In genomic region chr15:85660528-85661392, GRCm38 (mm10) we compare ENCODE assay signal across 12 mouse cellular contexts.
A peak's percentile ranks its signal among the peaks of the same experiment; 100 is the strongest.
DNase-seq lines count a peak whose midpoint lies in the region; ATAC-seq and TF ChIP-seq lines count a peak whose summit lies in the region.
"Had no signal": no experiment of that assay in that cellular context is flagged by ENCODE, and none has a peak within 500 bp of the region (broad histone marks: within the 10 kb centered on the region; RNA-seq: fewer than 3 reads in every experiment).

No protein-coding gene starts in this region.

- no peak overlapping the region for H3K9ac ChIP-seq in intestine, postnatal 0 days (ENCODE audit: low read depth, low read length)
- H3K9ac ChIP-seq in midbrain, embryonic 15.5 days, result no peak overlapping the region
- H3K9ac ChIP-seq: stomach, embryonic 15.5 days had no signal

- DNase-seq in gastrocnemius, adult 2 months, result no peak
- DNase-seq in gastrocnemius, postnatal 25 days, result no peak
- peak; percentile 49 to 69 for DNase-seq in cerebellum, postnatal 10 days
- DNase-seq in thymus, adult 2 months, result no peak
- DNase-seq in frontal cortex, postnatal 36 days (ENCODE audit: low spot score in 2 of 2), result no peak
- DNase-seq in frontal cortex, adult 2 months (ENCODE audit: extremely low spot score in 1 of 2, low spot score in 1 of 2), result no peak
- DNase-seq: lung, adult 18-20 months had no signal

- intact Hi-C loops in gastrocnemius, adult 2 months (cut with DNase I), result no loop called here

- TF ChIP-seq POLR2A in thymus, adult 2 months (IDR thresholded peaks at IDR 0.05; ENCODE audit: control insufficient read depth, extremely low read depth, insufficient read depth, low read length, poor library complexity), result no peak

- 0 out of 2 replicates have a peak overlapping the region, but pooled peaks have one; percentile 9 for H3K4me2 ChIP-seq in intestine, postnatal 0 days (replicated peaks; ENCODE audit: low read depth)
- H3K4me2 ChIP-seq in midbrain, embryonic 15.5 days, result peak overlapping the region; percentile 28; the same call in 1 of the 2 replicates
- H3K4me2 ChIP-seq: stomach, embryonic 15.5 days had no signal

- TF ChIP-seq CTCF in gastrocnemius, adult 2 months (IDR thresholded peaks at IDR 0.05), result no peak
- no peak for TF ChIP-seq CTCF in intestine, postnatal 0 days (IDR thresholded peaks at IDR 0.05; ENCODE audit: low read depth)
- no peak for TF ChIP-seq CTCF in thymus, adult 2 months (IDR thresholded peaks at IDR 0.05; ENCODE audit: borderline replicate concordance, control insufficient read depth, extremely low read depth, insufficient read depth, low read length, poor library complexity)

- WGBS in intestine, postnatal 0 days, result 29% methylated on average over 45 of the region's 45 CpGs
- 8% methylated on average over 45 of the region's 45 CpGs for WGBS in midbrain, embryonic 15.5 days
- 96% methylated on average over 45 of the region's 45 CpGs for whole genome bisulfite sequencing in thymus, adult 2 months

- H3K4me3 ChIP-seq in gastrocnemius, adult 2 months, result peak overlapping the region; percentile 41
- no peak overlapping the region for H3K4me3 ChIP-seq in intestine, postnatal 0 days (ENCODE audit: low read depth, low read length)
- no peak overlapping the region for H3K4me3 ChIP-seq in midbrain, embryonic 15.5 days
- H3K4me3 ChIP-seq in thymus, adult 2 months (ENCODE audit: control insufficient read depth, insufficient read depth, low read length), result no peak overlapping the region
- H3K4me3 ChIP-seq: heart, adult 2 months; stomach, embryonic 15.5 days had no signal

- no peaks in the 10 kb centered on the region for H3K36me3 ChIP-seq in intestine, postnatal 0 days (ENCODE audit: control insufficient read depth, insufficient read depth)
- no peaks in the 10 kb centered on the region for H3K36me3 ChIP-seq in midbrain, embryonic 15.5 days (replicated peaks)
- H3K36me3 ChIP-seq in thymus, adult 2 months (ENCODE audit: control insufficient read depth, insufficient read depth, low read length), result 0 out of 2 replicates have a peak, but pooled peaks cover 3% of the 10 kb centered on the region

- H3K4me1 ChIP-seq in intestine, postnatal 0 days (replicated peaks; ENCODE audit: control insufficient read depth, insufficient read depth, low read length), result no peaks in the 10 kb centered on the region
- H3K4me1 ChIP-seq in midbrain, embryonic 15.5 days, result peaks cover 12% of the 10 kb centered on the region
- H3K4me1 ChIP-seq in thymus, adult 2 months (replicated peaks; ENCODE audit: control insufficient read depth, insufficient read depth, low read length), result peaks cover 35% of the 10 kb centered on the region

- no peaks in the 10 kb centered on the region for H3K9me3 ChIP-seq in intestine, postnatal 0 days (ENCODE audit: control insufficient read depth)
- no peaks in the 10 kb centered on the region for H3K9me3 ChIP-seq in midbrain, embryonic 15.5 days
- H3K9me3 ChIP-seq: stomach, embryonic 15.5 days had no signal

- peaks cover 13% of the 10 kb centered on the region for H3K27me3 ChIP-seq in intestine, postnatal 0 days (replicated peaks; ENCODE audit: control insufficient read depth, insufficient read depth, low read length)
- peaks cover 70% of the 10 kb centered on the region for H3K27me3 ChIP-seq in midbrain, embryonic 15.5 days (replicated peaks)
- H3K27me3 ChIP-seq in thymus, adult 2 months (ENCODE audit: control insufficient read depth, insufficient read depth, low read length), result no peaks in the 10 kb centered on the region
- H3K27me3 ChIP-seq: CH12.LX had no signal

- H3K27ac ChIP-seq in gastrocnemius, adult 2 months, result peak overlapping the region; percentile 96
- H3K27ac ChIP-seq in intestine, postnatal 0 days (ENCODE audit: low read depth, low read length), result no peak overlapping the region
- H3K27ac ChIP-seq in midbrain, embryonic 15.5 days, result no peak overlapping the region
- H3K27ac ChIP-seq in thymus, adult 2 months (ENCODE audit: control insufficient read depth, insufficient read depth, low read length), result no peak overlapping the region
- H3K27ac ChIP-seq: heart, adult 2 months; stomach, embryonic 15.5 days had no signal

- ATAC-seq in intestine, postnatal 0 days, result no peak
- ATAC-seq in midbrain, embryonic 15.5 days (replicated peaks), result no peak

Comparison
In these comparisons a context has a peak if more than half of its experiments do, and no peak if none do; other contexts are left out.
1. DNase-seq: peak in cerebellum, postnatal 10 days (2 of 2); none in gastrocnemius, adult 2 months (single experiment), gastrocnemius, postnatal 25 days (single experiment), thymus, adult 2 months (single experiment), frontal cortex, postnatal 36 days (0 of 2) and frontal cortex, adult 2 months (0 of 2).